Mouse (Mus musculus): ENCODE data around the gene Gtf2i. TPM values are rescaled to one million over a fixed set of nuclear protein-coding genes. Genes with fewer than 3 reads are reported as not detected.

The Gtf2i gene
- polyA plus RNA-seq, 1 experiment from 2014 or later: 239 TPM

GRCm38 (mm10) chr5:134251083-134251482 is 63.5 kb downstream of the Gtf2i start:
- Histone ChIP-seq H3K27ac (ENCODE audit: low read depth, low read length) (no peak overlapping the region), H3K27me3 (ENCODE audit: control insufficient read depth, insufficient read depth, low read length) (no peaks in the 10 kb centered on the region), H3K4me1 (replicated peaks; ENCODE audit: control insufficient read depth, insufficient read depth, low read length) (no peaks in the 10 kb centered on the region), H3K4me2 (ENCODE audit: low read depth, low read length, severe bottlenecking) (no peak overlapping the region), H3K9me3 (ENCODE audit: control insufficient read depth, low read length) (no peaks in the 10 kb centered on the region), H3K9ac (ENCODE audit: low read length) (no peak overlapping the region), H3K4me3 (ENCODE audit: low read depth, low read length) (no peak overlapping the region), H3K36me3 (ENCODE audit: control insufficient read depth, insufficient read depth, low read length) (peaks cover 65% of the 10 kb centered on the region)
- WGBS: 98% methylated on average over 4 of the region's 4 CpGs
- ATAC-seq (replicated peaks; ENCODE audit: low FRiP score): no peak
- no peak for DNase-seq (ENCODE audit: low spot score)

- Histone ChIP-seq H3K9me3 (ENCODE audit: control insufficient read depth, low read length) (no peaks in the 10 kb centered on the region), H3K4me1 (replicated peaks; ENCODE audit: control insufficient read depth, insufficient read depth, low read length) (no peaks in the 10 kb centered on the region), H3K4me3 (ENCODE audit: low read depth, low read length) (no peak overlapping the region), H3K36me3 (ENCODE audit: control insufficient read depth, insufficient read depth, low read length) (peaks cover 67% of the 10 kb centered on the region), H3K27me3 (ENCODE audit: control insufficient read depth, insufficient read depth, low read length) (no peaks in the 10 kb centered on the region), H3K4me2 (ENCODE audit: low read depth, low read length, severe bottlenecking) (no peak overlapping the region), H3K9ac (ENCODE audit: low read length) (no peak overlapping the region), H3K27ac (ENCODE audit: low read depth, low read length) (no peak overlapping the region)
- no peak for DNase-seq (ENCODE audit: low spot score)
- WGBS: 93% methylated on average over 3 of the region's 3 CpGs
- ATAC-seq (replicated peaks; ENCODE audit: low FRiP score): no peak
Measured at GRCm38 (mm10) chr5:134250601-134251000, 64.0 kb downstream of the Gtf2i start.

GRCm38 (mm10) chr5:134249245-134249649 is 65.3 kb downstream of the Gtf2i start:
- no peak for DNase-seq (ENCODE audit: low spot score)

GRCm38 (mm10) chr5:134248608-134249244 is 65.8 kb downstream of the Gtf2i start:
- H3K9me3 ChIP-seq (ENCODE audit: control insufficient read depth, low read length): no peaks in the 10 kb centered on the region
- ATAC-seq (replicated peaks; ENCODE audit: low FRiP score) (no peak), DNase-seq (ENCODE audit: low spot score) (no peak)
- no peak overlapping the region for H3K27ac ChIP-seq (ENCODE audit: low read depth, low read length)
- no peak overlapping the region for H3K9ac ChIP-seq (ENCODE audit: low read length)
- H3K27me3 ChIP-seq (ENCODE audit: control insufficient read depth, insufficient read depth, low read length): no peaks in the 10 kb centered on the region
- peaks cover 75% of the 10 kb centered on the region for H3K36me3 ChIP-seq (ENCODE audit: control insufficient read depth, insufficient read depth, low read length)
- H3K4me3 ChIP-seq (ENCODE audit: low read depth, low read length): no peak overlapping the region
- 93% methylated on average over 14 of the region's 14 CpGs for WGBS
- H3K4me1 ChIP-seq (replicated peaks; ENCODE audit: control insufficient read depth, insufficient read depth, low read length): no peaks in the 10 kb centered on the region
- H3K4me2 ChIP-seq (ENCODE audit: low read depth, low read length, severe bottlenecking): no peak overlapping the region

More at GRCm38 (mm10) chr5:134249245-134249649, 65.3 kb downstream of the Gtf2i start:
- no peak for ATAC-seq (replicated peaks; ENCODE audit: low FRiP score)
- no peak overlapping the region for H3K4me2 ChIP-seq (ENCODE audit: low read depth, low read length, severe bottlenecking)
- H3K27ac ChIP-seq (ENCODE audit: low read depth, low read length): no peak overlapping the region
- peaks cover 71% of the 10 kb centered on the region for H3K36me3 ChIP-seq (ENCODE audit: control insufficient read depth, insufficient read depth, low read length)
- 93% methylated on average over 8 of the region's 8 CpGs for WGBS
- H3K4me3 ChIP-seq (ENCODE audit: low read depth, low read length): no peak overlapping the region
- no peak overlapping the region for H3K9ac ChIP-seq (ENCODE audit: low read length)
- no peaks in the 10 kb centered on the region for H3K4me1 ChIP-seq (replicated peaks; ENCODE audit: control insufficient read depth, insufficient read depth, low read length)
- no peaks in the 10 kb centered on the region for H3K9me3 ChIP-seq (ENCODE audit: control insufficient read depth, low read length)
- no peaks in the 10 kb centered on the region for H3K27me3 ChIP-seq (ENCODE audit: control insufficient read depth, insufficient read depth, low read length)

- 95% methylated on average over 5 of the region's 5 CpGs for WGBS
- no peaks in the 10 kb centered on the region for H3K9me3 ChIP-seq (ENCODE audit: control insufficient read depth, low read length)
Measured at GRCm38 (mm10) chr5:134246146-134246545, 68.4 kb downstream of the Gtf2i start.

GRCm38 (mm10) chr5:134244890-134245289 is 69.7 kb downstream of the Gtf2i start:
- Histone ChIP-seq H3K9ac (ENCODE audit: low read length) (no peak overlapping the region), H3K36me3 (ENCODE audit: control insufficient read depth, insufficient read depth, low read length) (peaks cover 75% of the 10 kb centered on the region), H3K4me1 (replicated peaks; ENCODE audit: control insufficient read depth, insufficient read depth, low read length) (no peaks in the 10 kb centered on the region), H3K4me3 (ENCODE audit: low read depth, low read length) (no peak overlapping the region), H3K27me3 (ENCODE audit: control insufficient read depth, insufficient read depth, low read length) (no peaks in the 10 kb centered on the region), H3K27ac (ENCODE audit: low read depth, low read length) (no peak overlapping the region), H3K9me3 (ENCODE audit: control insufficient read depth, low read length) (no peaks in the 10 kb centered on the region), H3K4me2 (ENCODE audit: low read depth, low read length, severe bottlenecking) (no peak overlapping the region)
- DNase-seq (ENCODE audit: low spot score) (no peak), ATAC-seq (replicated peaks; ENCODE audit: low FRiP score) (no peak)
- 92% methylated on average over 5 of the region's 5 CpGs for WGBS

More at GRCm38 (mm10) chr5:134246146-134246545, 68.4 kb downstream of the Gtf2i start:
- H3K27ac ChIP-seq (ENCODE audit: low read depth, low read length): no peak overlapping the region
- no peaks in the 10 kb centered on the region for H3K27me3 ChIP-seq (ENCODE audit: control insufficient read depth, insufficient read depth, low read length)
- H3K4me3 ChIP-seq (ENCODE audit: low read depth, low read length): no peak overlapping the region
- no peak for ATAC-seq (replicated peaks; ENCODE audit: low FRiP score)
- no peak for DNase-seq (ENCODE audit: low spot score)
- H3K4me1 ChIP-seq (replicated peaks; ENCODE audit: control insufficient read depth, insufficient read depth, low read length): no peaks in the 10 kb centered on the region
- H3K36me3 ChIP-seq (ENCODE audit: control insufficient read depth, insufficient read depth, low read length): peaks cover 73% of the 10 kb centered on the region
- no peak overlapping the region for H3K4me2 ChIP-seq (ENCODE audit: low read depth, low read length, severe bottlenecking)
- no peak overlapping the region for H3K9ac ChIP-seq (ENCODE audit: low read length)

GRCm38 (mm10) chr5:134243661-134244436 is 70.7 kb downstream of the Gtf2i start:
- Histone ChIP-seq H3K9ac (ENCODE audit: low read length) (no peak overlapping the region), H3K9me3 (ENCODE audit: control insufficient read depth, low read length) (no peaks in the 10 kb centered on the region)
- 94% methylated on average over 26 of the region's 26 CpGs for WGBS

GRCm38 (mm10) chr5:134241831-134242230 is 72.7 kb downstream of the Gtf2i start:
- WGBS: 91% methylated on average over 5 of the region's 5 CpGs
- H3K9me3 ChIP-seq (ENCODE audit: control insufficient read depth, low read length): no peaks in the 10 kb centered on the region
- no peak overlapping the region for H3K9ac ChIP-seq (ENCODE audit: low read length)
- no peak overlapping the region for H3K4me2 ChIP-seq (ENCODE audit: low read depth, low read length, severe bottlenecking)
- ATAC-seq (replicated peaks; ENCODE audit: low FRiP score): no peak
- no peak overlapping the region for H3K4me3 ChIP-seq (ENCODE audit: low read depth, low read length)
- peaks cover 14% of the 10 kb centered on the region for H3K4me1 ChIP-seq (replicated peaks; ENCODE audit: control insufficient read depth, insufficient read depth, low read length)
- no peak for DNase-seq (ENCODE audit: low spot score)
- peaks cover 67% of the 10 kb centered on the region for H3K36me3 ChIP-seq (ENCODE audit: control insufficient read depth, insufficient read depth, low read length)
- no peaks in the 10 kb centered on the region for H3K27me3 ChIP-seq (ENCODE audit: control insufficient read depth, insufficient read depth, low read length)
- H3K27ac ChIP-seq (ENCODE audit: low read depth, low read length): no peak overlapping the region

More at GRCm38 (mm10) chr5:134243661-134244436, 70.7 kb downstream of the Gtf2i start:
- Histone ChIP-seq H3K4me2 (ENCODE audit: low read depth, low read length, severe bottlenecking) (no peak overlapping the region), H3K4me3 (ENCODE audit: low read depth, low read length) (no peak overlapping the region), H3K4me1 (replicated peaks; ENCODE audit: control insufficient read depth, insufficient read depth, low read length) (peaks cover 4% of the 10 kb centered on the region; the same call in 1 of the 2 replicates), H3K27ac (ENCODE audit: low read depth, low read length) (no peak overlapping the region), H3K36me3 (ENCODE audit: control insufficient read depth, insufficient read depth, low read length) (peaks cover 69% of the 10 kb centered on the region), H3K27me3 (ENCODE audit: control insufficient read depth, insufficient read depth, low read length) (no peaks in the 10 kb centered on the region)
- DNase-seq (ENCODE audit: low spot score) (no peak), ATAC-seq (replicated peaks; ENCODE audit: low FRiP score) (no peak)

All from forebrain, embryonic 11.5 days (tissue).